Mouse (Mus musculus): ENCODE data around the gene Uck1.

Uck1 gene

DNA sequence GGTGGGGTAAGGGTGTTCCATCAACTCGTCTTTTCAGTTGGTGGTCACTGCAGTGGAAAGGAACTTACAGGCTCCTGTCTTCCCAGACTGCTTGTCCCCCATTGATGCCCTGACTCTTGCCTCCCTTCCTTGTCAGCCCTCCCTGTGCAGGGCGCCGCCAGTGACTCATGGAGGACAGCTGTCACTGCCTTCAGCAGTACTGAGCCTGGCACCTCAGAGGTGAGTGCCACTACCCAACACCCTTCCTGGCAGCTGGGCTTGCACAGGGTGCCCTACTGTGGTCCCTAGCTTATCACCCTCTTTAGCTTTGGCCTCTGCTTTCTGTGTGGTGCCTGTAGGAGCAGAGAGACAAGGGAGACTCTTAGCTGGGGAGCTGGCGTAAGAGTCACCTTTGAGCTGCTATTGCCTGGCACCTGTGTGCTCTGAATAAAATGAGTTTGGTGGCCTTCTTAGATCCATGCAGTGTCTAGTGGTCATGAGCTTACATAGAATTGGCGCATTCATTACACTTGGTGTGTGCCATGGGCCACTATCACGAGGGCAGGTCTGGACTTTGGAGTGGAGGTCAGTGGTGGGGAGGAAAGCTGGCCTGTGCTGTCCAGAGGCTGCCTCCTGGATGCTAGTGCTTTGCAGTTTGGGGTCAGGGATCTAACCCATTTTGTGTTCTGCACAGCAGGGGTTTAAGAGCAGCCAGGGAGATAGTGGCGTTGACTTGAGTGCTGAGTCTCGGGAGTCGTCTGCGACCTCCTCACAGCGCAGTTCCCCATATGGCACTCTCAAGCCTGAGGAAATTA lies 41.2 kb downstream of the Uck1 start:
- DNase-seq (ENCODE audit: low spot score): no peak

DNA sequence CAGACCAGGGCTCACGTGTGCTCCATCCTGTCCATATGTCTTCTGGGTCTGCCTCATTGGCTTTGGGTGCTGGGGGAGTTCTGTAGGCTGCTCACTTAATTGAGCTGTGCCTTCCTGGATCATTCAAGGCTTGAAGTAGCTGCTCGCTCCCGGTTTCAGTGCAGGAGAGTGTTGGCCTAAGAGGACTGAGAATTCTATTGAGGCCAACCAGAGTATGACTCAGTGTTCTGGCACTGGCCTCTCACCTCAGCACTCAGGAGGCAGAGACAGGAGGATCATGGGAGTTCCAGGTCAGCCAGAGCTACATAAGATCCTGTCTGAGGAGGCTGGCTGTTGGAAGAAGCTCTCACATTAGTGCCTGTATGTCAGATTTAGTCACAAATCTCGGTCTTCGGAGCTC lies 41.8 kb downstream of the Uck1 start:
- no peak for DNase-seq (ENCODE audit: low spot score)

DNA sequence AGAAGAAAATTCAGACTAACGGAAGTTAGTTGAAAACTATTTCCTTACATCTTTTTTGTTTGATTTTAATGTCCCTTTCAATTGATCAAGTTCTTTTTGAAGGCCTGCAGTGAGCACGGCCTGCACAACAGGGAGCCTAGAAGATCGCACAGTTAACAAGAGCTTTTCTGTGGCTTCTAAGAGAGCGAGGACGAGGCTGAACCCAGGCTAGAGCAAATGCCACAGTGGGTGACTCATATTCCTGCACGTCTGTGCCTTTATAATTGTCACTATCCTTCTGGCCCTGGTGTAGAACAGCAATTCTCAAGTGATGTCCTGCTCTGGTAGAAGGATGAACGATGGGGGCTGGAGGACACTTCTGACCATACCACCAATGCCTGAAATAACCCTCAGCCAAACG lies 42.3 kb downstream of the Uck1 start:
- no peak for DNase-seq (ENCODE audit: low spot score)

DNA sequence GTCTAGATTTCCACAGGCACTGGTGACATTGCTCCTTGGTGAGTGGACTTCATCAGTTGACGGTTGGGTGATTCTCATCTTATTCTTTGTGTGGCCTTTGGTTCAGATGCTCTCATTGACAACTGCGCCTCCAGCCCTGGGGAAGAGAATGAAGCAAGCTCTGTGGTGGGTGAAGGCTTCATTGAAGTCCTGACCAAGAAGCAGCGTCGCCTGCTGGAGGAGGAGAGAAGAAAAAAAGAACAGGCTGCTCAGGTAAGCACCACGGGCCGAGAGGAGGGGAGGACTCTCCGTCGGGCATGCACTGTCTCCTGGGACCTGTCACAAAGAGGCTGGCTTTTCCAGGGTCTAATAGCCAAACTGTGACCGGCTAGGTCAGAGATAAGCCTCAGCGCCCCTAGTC lies 43.5 kb downstream of the Uck1 start:
- no peak for DNase-seq (ENCODE audit: low spot score)

DNA sequence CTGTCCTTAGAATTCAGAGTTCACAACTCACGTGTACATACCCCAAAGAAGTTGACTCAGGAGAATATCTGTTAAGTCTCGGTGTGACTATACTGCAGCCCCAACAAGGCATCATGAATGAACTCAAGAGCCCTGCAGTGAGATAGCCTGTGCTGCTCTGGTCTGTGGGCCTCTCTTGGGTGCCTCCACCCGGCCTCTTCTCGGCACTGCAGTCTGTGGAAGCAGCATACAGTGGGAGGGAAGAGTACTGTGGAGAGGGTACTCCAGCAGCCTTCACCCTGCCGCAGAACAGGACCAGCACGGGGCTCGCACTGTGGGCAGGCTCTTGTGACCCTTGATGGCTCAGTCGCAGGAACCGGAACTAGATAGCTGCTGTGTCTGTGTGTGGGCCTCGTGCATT lies 44.4 kb downstream of the Uck1 start:
- no peak for DNase-seq (ENCODE audit: low spot score)

DNA sequence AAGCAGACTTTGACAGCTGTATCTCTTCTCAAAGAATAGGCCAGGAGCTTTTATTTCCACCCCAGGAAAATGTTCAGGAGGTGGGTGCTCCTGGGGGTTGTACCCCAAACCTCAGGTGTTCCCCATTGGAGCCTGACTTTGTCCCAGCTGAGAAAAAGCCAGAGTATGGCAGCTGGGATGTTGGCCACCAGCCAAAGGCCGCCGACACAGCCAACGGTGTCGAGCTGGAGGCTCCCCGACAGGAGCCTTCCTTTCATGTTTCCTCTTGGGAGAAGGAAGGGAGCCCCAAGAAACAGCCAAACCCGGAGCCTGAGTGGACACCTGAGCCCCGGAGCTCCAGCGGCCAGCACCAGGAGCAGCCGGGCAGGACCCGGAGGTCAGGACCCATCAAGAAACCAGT lies 47.0 kb downstream of the Uck1 start:
- DNase-seq (ENCODE audit: low spot score): no peak

DNA sequence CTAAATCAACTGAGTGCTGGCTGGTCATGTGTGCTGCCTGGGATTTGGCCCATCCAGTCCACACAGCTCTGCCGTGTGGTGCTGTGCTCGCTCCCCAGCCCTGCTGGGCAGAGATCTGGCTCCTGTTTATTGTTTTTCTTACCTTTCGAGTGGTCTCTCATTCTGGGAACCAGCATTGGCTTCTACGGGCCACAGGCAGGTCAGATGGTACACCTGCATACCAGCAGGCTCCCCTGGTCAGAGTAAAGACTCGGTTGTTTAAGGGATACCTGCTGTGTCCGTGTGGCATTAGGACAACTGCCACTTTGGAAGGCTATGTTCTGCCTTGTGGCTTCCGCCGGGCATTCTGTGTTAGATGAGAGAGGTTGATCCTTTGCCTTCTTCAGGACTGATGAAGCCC lies 48.3 kb downstream of the Uck1 start:
- DNase-seq (ENCODE audit: low spot score): no peak

DNA sequence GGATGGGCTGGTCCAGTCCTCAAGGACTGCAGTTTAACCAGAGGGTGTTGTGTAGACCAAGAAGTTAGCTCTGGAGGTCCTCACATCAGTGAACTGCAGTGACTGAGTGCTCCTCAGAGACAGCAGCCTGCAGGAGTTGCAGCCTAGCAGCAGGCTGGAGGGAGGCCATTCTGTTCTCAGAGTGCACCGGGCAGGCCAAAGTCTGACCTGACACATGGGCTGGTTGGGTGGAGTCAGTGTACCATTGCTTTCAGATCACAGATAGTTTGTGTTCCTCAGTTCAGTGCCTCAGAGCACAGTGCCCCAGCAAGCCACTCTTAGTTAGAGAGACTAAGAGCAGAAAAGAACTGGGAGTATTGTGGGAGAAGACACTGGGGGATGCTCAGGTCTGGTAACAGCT lies 52.3 kb downstream of the Uck1 start:
- no peak for DNase-seq (ENCODE audit: low spot score)
